Mouse (Mus musculus) MEL-GATA-1-ER (cell line): Measurements from ENCODE around the gene Tubgcp6.

Experiments
- DNase-seq: peaks from one replicate; pipeline ENCODE4 v3.0.0-alpha.2; 2012; ENCODE audit warnings: low read depth; ENCODE audit errors: extremely low read depth

Tubgcp6 gene

DNA sequence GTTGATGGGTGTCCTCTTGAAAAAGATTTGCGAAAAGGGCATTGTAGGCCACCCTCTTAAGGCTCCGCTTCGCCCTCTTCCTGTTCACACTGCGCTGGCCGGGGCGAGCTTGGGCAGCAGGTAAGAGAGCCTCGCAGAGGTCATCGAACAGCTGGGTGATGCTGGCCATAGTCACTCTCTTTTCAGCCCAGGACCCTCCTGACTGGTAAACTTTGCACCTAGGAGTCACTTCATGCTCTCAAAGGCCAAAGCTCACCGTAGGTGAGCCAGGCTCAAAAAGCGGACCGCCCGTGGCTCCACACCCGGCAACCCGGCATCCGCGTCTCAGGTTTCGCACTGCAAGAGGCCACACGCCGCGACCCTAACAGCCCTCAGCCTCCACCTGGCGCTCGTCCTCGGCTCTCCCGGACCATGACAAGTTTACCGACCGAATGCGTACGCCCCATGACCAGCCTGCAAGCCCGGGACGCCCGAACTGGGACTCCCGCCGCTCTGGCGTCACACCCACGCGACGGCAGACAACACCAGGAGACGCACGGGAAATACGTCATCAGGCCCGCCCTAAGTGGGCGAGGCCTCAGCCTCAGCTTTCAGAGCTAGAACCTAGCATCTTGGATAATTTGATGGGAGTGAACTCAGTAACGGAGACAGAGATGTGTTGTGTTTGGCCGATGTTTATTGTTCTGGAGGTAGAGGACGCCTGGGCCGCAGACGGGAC is at the start of gene Tubgcp6:
Gene Tubgcp6, minus strand, starts transcription at position 464 of the 718 bp plus-strand sequence.
- DNase-seq = peak; percentile 78

DNA sequence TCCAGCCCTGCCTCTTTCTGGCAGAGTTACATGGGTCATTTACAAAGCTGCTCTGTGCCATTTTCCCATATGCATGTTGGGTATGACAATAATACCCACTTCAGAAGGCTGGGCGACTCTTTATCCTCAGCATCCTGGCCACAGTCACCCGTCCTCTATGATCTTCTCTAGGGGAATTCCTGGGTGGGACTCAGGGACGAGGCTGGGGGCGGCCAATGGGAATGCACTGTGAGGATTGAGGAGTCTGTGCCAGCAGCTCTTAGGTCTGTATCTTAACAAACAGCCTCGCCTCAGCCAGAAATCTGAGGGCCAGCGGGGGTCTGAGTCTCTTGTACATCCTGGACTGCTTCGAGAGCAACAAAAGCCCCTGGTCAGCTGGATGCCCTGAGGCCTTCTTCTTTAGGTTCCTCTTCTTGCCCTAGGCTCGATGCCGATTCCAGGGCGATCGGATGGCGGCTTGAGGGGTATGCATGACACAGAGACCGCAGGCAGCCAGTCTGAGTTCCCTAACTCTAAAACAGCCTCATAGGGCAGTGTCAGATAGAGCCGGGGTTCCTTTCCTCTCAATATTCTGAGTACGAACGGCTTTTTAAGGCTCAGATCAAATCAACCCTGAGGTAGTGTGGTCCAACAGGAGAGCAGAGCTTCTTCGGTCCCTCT is 49.5 kb upstream of the Tubgcp6 start:
- no peak for DNase-seq

DNA sequence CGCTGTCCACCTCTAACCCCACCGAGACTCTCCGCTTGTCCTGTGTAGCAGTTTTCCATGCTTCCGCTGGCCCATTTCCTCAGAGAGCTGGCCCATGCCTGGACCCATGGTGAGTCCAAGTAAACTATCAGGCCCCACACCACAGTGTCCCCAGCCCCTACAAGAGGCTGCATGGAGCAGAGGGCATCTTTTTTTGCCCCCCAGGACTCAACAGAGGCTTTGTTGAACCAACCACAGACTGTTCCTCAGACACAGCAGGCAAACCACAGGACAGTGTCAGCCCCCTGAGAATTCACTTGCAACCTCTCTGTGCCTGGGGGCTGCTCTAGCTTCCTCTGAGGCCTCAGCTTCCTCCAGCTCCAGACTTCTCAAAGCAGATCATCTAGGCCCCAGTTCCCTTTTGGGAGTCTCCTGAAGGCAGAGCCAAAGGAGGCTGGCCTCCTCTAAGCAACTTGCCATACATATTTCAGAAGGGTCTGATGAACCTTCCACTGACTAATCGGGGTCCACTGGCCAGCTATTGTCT is 48.7 kb upstream of the Tubgcp6 start:
- no peak for DNase-seq

- DNase-seq = no peak
These were observed 47.2 kb upstream of the Tubgcp6 start for GRCm38 (mm10) chr15:89170102-89170501.

DNA sequence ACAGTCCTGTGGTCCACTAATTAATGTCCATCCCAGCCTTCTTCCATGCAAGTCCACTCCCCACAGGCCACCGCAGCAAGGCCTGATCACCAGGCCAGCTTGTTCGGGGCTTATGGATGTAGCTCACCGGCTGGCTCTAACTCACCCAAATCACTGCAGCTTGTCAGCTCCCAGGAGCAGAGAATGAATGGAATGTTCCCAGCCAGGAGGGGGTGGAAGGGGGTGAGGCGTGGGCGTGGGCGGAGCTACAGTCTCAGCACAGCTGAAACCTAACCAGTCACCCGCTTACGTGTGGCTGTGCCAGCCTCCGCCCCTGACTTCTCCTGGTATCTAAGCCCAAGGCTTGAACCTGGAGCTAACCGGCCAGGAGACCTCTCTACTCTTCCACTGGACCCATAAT is 46.5 kb upstream of the Tubgcp6 start:
- no peak for DNase-seq

- DNase-seq = no peak
These were observed 46.0 kb upstream of the Tubgcp6 start for GRCm38 (mm10) chr15:89168922-89169321.

- DNase-seq = no peak
These were observed 42.6 kb upstream of the Tubgcp6 start for GRCm38 (mm10) chr15:89165478-89165877.

- no peak for DNase-seq
These were observed 38.5 kb upstream of the Tubgcp6 start for GRCm38 (mm10) chr15:89161397-89161796.

- no peak for DNase-seq
These were observed 35.6 kb upstream of the Tubgcp6 start for GRCm38 (mm10) chr15:89158516-89158915.

DNA sequence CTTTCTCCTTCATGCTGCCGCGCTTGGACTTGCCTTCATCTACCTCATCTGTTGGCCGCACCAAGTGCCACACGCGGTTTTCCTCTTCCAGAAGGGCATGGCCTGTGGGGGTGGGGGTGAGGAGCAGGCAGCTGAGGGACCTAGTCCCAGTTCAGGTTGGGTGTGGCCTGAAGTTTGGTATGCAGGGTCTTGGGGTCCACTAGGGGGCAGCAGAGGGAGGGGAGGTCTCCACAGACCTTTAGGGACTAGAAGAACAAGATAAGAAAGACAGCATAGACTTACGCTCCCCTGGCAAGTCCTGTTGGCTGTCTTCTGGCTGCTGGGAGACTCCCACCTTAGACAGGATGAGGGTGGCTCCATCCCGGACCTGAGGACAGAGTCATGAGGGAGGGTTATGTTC is 35.0 kb upstream of the Tubgcp6 start:
- DNase-seq = peak; percentile 72

GRCm38 (mm10) chr15:89152312-89152711 is 29.4 kb upstream of the Tubgcp6 start:
- DNase-seq = no peak

DNA sequence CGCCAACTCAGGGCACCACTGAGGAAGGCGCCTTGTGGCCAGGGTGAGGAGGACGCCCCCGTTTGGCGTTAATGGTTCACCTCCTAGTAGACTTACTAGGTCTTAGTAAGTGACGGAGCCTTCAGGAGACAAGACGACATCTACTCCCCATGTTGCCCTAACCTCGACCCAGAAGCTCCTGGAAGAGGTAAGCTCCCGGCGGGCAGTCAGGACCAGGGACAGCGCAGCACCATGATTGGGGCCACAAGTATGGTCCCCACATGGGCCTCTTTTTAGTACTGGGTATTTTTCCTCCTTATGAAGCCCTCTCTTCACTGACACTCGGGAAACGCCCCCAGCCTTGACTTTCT is 27.1 kb upstream of the Tubgcp6 start:
- DNase-seq = no peak

GRCm38 (mm10) chr15:89149271-89150040 is 26.5 kb upstream of the Tubgcp6 start, which contains the start of gene Mapk11:
TSS of gene Mapk11 (minus strand) at chr15:89149628.
- no peak for DNase-seq

DNA sequence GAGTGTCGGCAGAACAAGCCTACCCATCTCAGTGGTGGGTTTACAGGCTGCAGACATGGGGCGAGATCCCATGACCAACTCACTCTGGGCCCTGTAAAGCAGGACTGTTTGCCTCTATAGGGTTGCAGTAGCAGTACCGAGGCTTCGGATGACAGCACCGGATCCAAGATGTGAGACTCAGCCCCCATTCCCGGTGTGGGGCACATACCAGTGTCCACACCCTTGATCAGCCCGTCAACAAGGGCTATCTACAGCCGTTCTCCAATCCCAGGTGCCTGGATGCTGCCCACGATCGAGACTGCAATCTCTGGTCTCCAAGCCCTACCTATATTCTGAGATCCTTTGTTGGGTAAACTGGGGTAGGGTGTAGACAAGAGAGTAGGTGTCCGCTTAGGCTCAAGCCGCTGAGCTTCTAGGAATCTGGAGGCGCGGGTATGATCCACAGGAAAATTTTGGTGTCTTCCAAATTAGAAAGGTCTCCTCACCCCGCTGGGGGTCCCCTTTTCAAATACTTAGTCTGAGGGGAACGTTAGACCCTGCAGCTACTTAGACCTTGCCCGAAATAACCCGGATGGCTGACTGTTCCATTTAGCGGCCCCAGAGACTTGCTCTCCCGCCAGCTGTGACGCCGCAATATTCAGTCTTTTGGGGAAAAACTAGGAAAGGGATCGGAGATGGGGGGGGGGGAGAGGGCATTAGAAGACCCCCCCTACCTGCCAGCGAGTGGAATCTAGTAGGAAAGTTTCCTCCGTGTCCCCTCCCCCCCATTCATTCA is 25.8 kb upstream of the Tubgcp6 start:
- no peak for DNase-seq

- DNase-seq = no peak
These were observed 25.0 kb upstream of the Tubgcp6 start for GRCm38 (mm10) chr15:89147895-89148294.

GRCm38 (mm10) chr15:89147456-89147855 is 24.5 kb upstream of the Tubgcp6 start:
- no peak for DNase-seq

GRCm38 (mm10) chr15:89147024-89147423 is 24.1 kb upstream of the Tubgcp6 start:
- no peak for DNase-seq

GRCm38 (mm10) chr15:89146537-89146936 is 23.6 kb upstream of the Tubgcp6 start:
- no peak for DNase-seq

GRCm38 (mm10) chr15:89145813-89146350 is 23.0 kb upstream of the Tubgcp6 start:
- DNase-seq = no peak

GRCm38 (mm10) chr15:89144965-89145364 is 22.1 kb upstream of the Tubgcp6 start:
- DNase-seq = no peak

- DNase-seq = no peak
These were observed 20.2 kb upstream of the Tubgcp6 start for GRCm38 (mm10) chr15:89143134-89143533.
